Mouse (Mus musculus) heart, adult 2 months (tissue): Measurements from ENCODE around the gene Pigb.

Experiments used
- CTCF ChIP-seq: fragments of 200-600 bp; IDR thresholded peaks from 2 replicates; pipeline ENCODE4 v1.8.1; 2022; ENCODE audit warnings: antibody characterized with exemption, mild to moderate bottlenecking, moderate library complexity
- EP300 ChIP-seq: fragments of 200-500 bp; IDR thresholded peaks from 2 replicates; pipeline ENCODE4 v1.6.1; 2011; ENCODE audit warnings: low read depth, low read length, control low read depth; ENCODE audit not compliant: insufficient read depth

DNA sequence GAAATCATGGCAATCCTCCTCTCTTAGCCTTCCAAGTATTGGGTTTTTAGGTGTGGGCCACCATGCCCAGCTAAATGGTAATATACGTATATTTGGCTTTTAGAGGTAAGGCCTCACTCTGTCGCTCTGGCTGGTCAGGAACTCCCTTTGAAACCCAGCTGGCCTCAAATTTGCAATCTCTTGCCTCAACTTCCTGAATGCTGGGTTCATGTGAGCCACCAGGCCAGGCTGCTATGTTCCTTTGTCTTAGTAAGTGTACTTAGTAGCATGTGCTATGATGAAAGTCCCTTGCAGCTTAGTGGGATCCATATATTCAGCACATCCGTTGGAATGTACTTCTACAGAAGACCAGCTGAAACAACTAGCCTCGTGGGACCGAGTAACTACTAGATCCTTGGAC lies 65.4 kb downstream of the Pigb start:
- TF ChIP-seq EP300 (no peak), CTCF (no peak)
